Mouse (Mus musculus): ENCODE measurements around the gene Myo1a. TPM values are rescaled to one million over a fixed set of nuclear protein-coding genes. Genes with fewer than 3 reads are reported as not detected.
"Not testable (repeated sequence)": the region's sequence is repeated elsewhere in the genome, so short reads cannot be mapped to it uniquely, and the experiment has no call there.

Myo1a gene
- total RNA-seq, 2 experiments from 2014 or later: not detected

DNA sequence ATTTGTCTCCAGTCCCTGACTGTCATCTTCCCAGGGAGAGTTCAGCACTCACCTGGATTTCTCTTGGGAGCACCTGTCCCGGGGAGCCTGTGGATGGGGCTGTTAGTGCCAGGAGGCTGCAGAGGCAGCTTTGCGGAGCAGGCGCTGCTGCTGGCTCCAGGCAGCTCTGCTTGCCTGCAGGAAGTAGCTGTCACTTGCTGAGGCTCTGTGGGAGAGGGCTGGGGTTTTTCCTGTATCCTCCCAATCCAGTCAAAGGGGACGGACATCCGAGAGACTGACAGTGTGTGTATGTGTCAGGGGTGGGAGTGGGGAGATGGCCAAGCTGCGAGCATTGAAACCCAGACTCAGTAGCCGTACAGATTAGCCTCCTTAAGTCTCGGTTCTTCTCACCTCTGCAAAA is 46.6 kb downstream of the Myo1a start, which contains the start of gene Gpr182:
Gene Gpr182, minus strand, starts transcription at position 185 of the 400 bp plus-strand sequence.
- intact Hi-C loops (cut with DNase I): no loop called here
- DNase-seq: peak; percentile 41 to 47

GRCm38 (mm10) chr10:127754566-127755166 is 49.7 kb downstream of the Myo1a start:
- peak; percentile 42 to 50 for DNase-seq
- intact Hi-C loops (cut with DNase I): no loop called here

DNA sequence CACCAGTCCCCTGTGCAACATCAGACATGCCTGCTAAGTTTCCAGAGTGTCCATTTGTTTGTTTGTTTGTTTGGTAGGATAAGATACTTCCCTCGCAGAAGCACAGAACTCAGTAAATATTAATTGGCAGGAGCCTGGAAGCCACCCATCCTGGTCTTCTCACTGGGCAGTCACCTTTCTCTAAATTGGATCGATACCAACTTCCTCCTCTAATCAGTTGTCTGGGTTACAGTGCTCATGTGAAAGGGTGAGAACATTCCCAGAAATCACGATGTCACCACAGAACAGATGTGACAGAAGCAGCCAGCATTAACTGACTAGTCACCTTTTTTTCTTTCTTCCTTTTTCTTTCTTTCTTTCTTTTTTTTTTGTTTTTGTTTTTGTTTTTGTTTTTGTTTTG is 50.3 kb downstream of the Myo1a start:
- intact Hi-C loops (cut with DNase I): no loop called here
- no peak for DNase-seq

GRCm38 (mm10) chr10:127755770-127756468 is 50.9 kb downstream of the Myo1a start:
- intact Hi-C loops (cut with DNase I): no loop called here
- DNase-seq: peak; percentile 32 to 55

GRCm38 (mm10) chr10:127759181-127760110 is 54.5 kb downstream of the Myo1a start, which contains the start of the genes Rdh1 and Rdh16f1:
Gene Rdh1 (plus strand): TSS chr10:127759721.
Gene Rdh16f1 (plus strand): TSS chr10:127759787.
- intact Hi-C loops (cut with DNase I): no loop called here
- no peak for DNase-seq

DNA sequence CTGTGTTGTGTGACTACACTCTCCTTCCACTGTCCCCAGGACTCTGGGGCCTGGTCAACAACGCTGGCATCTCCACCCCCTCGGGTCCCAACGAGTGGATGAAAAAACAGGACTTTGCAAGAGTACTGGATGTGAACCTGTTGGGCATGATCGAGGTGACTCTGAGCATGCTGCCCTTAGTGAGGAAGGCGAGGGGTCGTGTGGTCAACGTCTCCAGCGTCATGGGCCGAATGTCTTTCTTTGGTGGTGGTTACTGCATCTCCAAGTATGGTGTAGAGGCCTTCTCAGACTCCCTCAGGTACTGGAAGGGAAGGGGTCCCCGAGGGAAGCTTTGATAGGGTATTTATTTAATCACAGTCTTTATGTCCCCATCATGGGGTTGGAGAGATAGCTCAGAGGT is 58.0 kb downstream of the Myo1a start:
- intact Hi-C loops (cut with DNase I); DNase-seq: not testable (repeated sequence)

DNA sequence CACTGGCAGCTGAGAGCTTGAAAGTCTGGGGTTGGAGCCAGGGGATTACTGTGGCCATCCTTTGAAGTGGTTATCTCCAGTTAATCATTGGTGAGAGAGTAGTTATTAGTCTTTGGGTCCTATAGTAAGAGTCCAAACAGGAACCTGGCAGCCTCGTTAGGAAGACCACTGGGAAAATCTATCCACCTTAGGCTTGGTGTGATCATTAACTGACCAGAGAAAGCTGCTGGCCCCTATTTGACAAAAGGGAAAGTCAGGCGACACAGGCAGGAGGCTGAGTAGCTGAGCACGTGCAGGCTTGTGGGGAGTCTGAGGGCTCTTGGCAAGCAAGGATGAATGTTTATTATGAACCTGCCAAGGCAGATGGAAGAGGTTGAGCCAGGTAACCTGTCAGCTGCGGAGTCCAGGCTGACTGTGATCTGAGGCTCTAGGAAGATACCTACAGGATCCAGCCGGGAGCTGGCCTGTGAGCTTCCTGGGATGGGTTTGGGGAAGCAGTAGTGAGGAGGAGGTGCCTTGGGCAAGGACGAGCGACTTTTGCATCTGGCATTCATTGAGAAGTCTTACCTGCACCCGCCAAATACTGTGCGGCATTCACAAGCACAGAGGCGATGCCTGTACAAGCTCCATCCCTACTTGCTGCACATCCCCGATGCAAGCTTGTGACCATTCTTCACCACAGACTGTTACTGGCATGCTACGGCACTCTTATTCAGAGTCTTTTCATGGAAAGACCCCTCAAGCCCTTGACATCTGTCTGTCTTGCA is 59.1 kb downstream of the Myo1a start:
- DNase-seq: no peak
- intact Hi-C loops (cut with DNase I): no loop called here

GRCm38 (mm10) chr10:127766564-127766963 is 61.6 kb downstream of the Myo1a start:
- DNase-seq: no peak
- intact Hi-C loops (cut with DNase I): no loop called here

Other genes with a start within 250 kb of the Myo1a start
- 1 to 10 TPM; 1.1 to 1.7 TPM for gene Stac3, start 203.5 kb upstream of the Myo1a start, total RNA-seq (2021)
- gene Ndufa4l2, start 190.2 kb upstream of the Myo1a start, total RNA-seq (2021): 10 to 100 TPM; 44.5 to 54.0 TPM
- 10 to 100 TPM; 41.3 to 41.7 TPM for gene Shmt2, start 182.7 kb upstream of the Myo1a start, total RNA-seq (2021)
- 1 to 10 TPM; 1.3 to 1.8 TPM for gene Nxph4, start 170.6 kb upstream of the Myo1a start, total RNA-seq (2021)
- 10 to 100 TPM; 95.8 to 96.3 TPM for gene Lrp1, start 84.0 kb upstream of the Myo1a start, total RNA-seq (2021)
- gene Stat6, start 62.2 kb upstream of the Myo1a start, total RNA-seq (2021): 10 to 100 TPM; 45.9 to 46.8 TPM
- gene Nemp1, start 38.3 kb upstream of the Myo1a start, total RNA-seq (2021): 1 to 10 TPM; 5.0 to 7.0 TPM
- 10 to 100 TPM in 1 of 2 experiments, 1 to 10 TPM in 1; 8.5 to 11.7 TPM for gene Nab2, start 36.6 kb upstream of the Myo1a start, total RNA-seq (2021)
- gene Tac2, start 19.3 kb downstream of the Myo1a start, total RNA-seq (2021): not detected
- 1 to 10 TPM; 8.1 to 9.6 TPM for gene Zbtb39, start 34.4 kb downstream of the Myo1a start, total RNA-seq (2021)
- gene Gpr182, start 46.6 kb downstream of the Myo1a start, total RNA-seq (2021): 1 to 10 TPM; 4.6 to 4.7 TPM
- under 1 TPM; 0.10 to 0.12 TPM for gene Rdh1, start 54.6 kb downstream of the Myo1a start, total RNA-seq (2021)
- under 1 TPM in 1 of 2 experiments, not detected in 1; 0.17 TPM for gene Rdh16f1, start 54.6 kb downstream of the Myo1a start, total RNA-seq (2021)
- under 1 TPM in 1 of 2 experiments, not detected in 1; 0.74 TPM for gene Rdh9, start 71.2 kb downstream of the Myo1a start, total RNA-seq (2021)
- not detected for gene Rdh16, start 96.0 kb downstream of the Myo1a start, total RNA-seq (2021)
- gene Rdh19, start 144.8 kb downstream of the Myo1a start, total RNA-seq (2021): not detected
- gene Rdh16f2, start 161.3 kb downstream of the Myo1a start, total RNA-seq (2021): not detected
- gene Rdh7, start 183.6 kb downstream of the Myo1a start, total RNA-seq (2021): not detected
- gene Sdr9c7, start 193.3 kb downstream of the Myo1a start, total RNA-seq (2021): not detected